Mouse (Mus musculus) C2C12 (cell line): Measurements from ENCODE around the gene Xntrpc. TPM values are rescaled to one million over a fixed set of nuclear protein-coding genes. Genes with fewer than 3 reads are reported as not detected.

Experiments
- H3K27me3 ChIP-seq: one replicate; pipeline ENCODE4 v1.6.1; 2011; ENCODE audit not compliant: control insufficient read depth, insufficient read depth, insufficient read length
- H3K36me3 ChIP-seq: one replicate; pipeline ENCODE4 v1.6.1; 2011; ENCODE audit not compliant: control insufficient read depth, insufficient read depth
- H3K4me3 ChIP-seq: one replicate; pipeline ENCODE4 v1.5.1; 2011; ENCODE audit warnings: mild to moderate bottlenecking, control low read depth; ENCODE audit not compliant: poor library complexity, insufficient read depth, severe bottlenecking
- H3K79me2 ChIP-seq: one replicate; pipeline ENCODE4 v1.6.1; 2011; ENCODE audit not compliant: control insufficient read depth, insufficient read depth
- H3K79me3 ChIP-seq: one replicate; pipeline ENCODE4 v1.6.1; 2011; ENCODE audit warnings: low read depth, control low read depth
- H3ac ChIP-seq: one replicate; pipeline ENCODE3; 2011; ENCODE audit warnings: low read depth; ENCODE audit not compliant: control insufficient read depth, insufficient read length
- CEBPB ChIP-seq: IDR thresholded peaks from one replicate; pipeline ENCODE4 v1.6.1; 2011; ENCODE audit warnings: low read depth, mild to moderate bottlenecking, control low read depth, moderate library complexity
- CTCF ChIP-seq: IDR thresholded peaks from one replicate; pipeline ENCODE4 v1.5.1; 2011; ENCODE audit not compliant: control insufficient read depth, insufficient read depth, insufficient read length
- FOSL1 ChIP-seq: IDR thresholded peaks from one replicate; pipeline ENCODE4 v1.8.0; 2011; ENCODE audit warnings: mild to moderate bottlenecking, low read length; ENCODE audit not compliant: poor library complexity, insufficient read depth, severe bottlenecking
- MAX ChIP-seq: IDR thresholded peaks from one replicate; pipeline ENCODE4 v1.6.1; 2011; ENCODE audit warnings: mild to moderate bottlenecking, control low read depth
- MYOD1 ChIP-seq: IDR thresholded peaks from one replicate; pipeline ENCODE4 v1.6.1; 2011; ENCODE audit warnings: low read depth; ENCODE audit not compliant: control insufficient read depth, insufficient read length
- MYOG ChIP-seq: IDR thresholded peaks from one replicate; pipeline ENCODE4 v1.6.1; 2011; ENCODE audit not compliant: control insufficient read depth, insufficient read length; ENCODE audit errors: extremely low read depth
- USF1 ChIP-seq: IDR thresholded peaks from one replicate; pipeline ENCODE4 v1.6.1; 2011; ENCODE audit warnings: low read depth, mild to moderate bottlenecking, control low read depth, moderate library complexity
- polyA plus RNA-seq: library from polyadenylated mRNA; unstranded; fragments of >200 nt; fragmentation: generic; extraction: Trizol; gene quantifications from one replicate; pipeline ENCODE4 v1.2.1, GENCODE M21; 2012; ENCODE audit warnings: missing spikeins

Xntrpc gene
- polyA plus RNA-seq, 1 experiment = 0.16 TPM

- Histone ChIP-seq H3ac (no peak overlapping the region), H3K27me3 (no peaks in the 10 kb centered on the region), H3K4me3 (no peak overlapping the region), H3K36me3 (no peaks in the 10 kb centered on the region), H3K79me2 (no peaks in the 10 kb centered on the region), H3K79me3 (no peaks in the 10 kb centered on the region)
- no peak for TF ChIP-seq FOSL1
- TF ChIP-seq MYOD1 = no peak
- TF ChIP-seq CTCF = no peak
- TF ChIP-seq CEBPB = no peak
- no peak for TF ChIP-seq USF1
- no peak for TF ChIP-seq MAX
- TF ChIP-seq MYOG = no peak
These were observed 34.5 kb downstream of the Xntrpc start for GRCm38 (mm10) chr7:102099760-102100661.

- Histone ChIP-seq H3K27me3 (no peaks in the 10 kb centered on the region), H3K79me3 (no peaks in the 10 kb centered on the region), H3ac (no peak overlapping the region), H3K79me2 (no peaks in the 10 kb centered on the region), H3K4me3 (no peak overlapping the region), H3K36me3 (no peaks in the 10 kb centered on the region)
- no peak for TF ChIP-seq MYOG
- no peak for TF ChIP-seq CTCF
- TF ChIP-seq MAX = no peak
- no peak for TF ChIP-seq FOSL1
- TF ChIP-seq MYOD1 = no peak
These were observed 35.4 kb downstream of the Xntrpc start for GRCm38 (mm10) chr7:102100868-102101267.

GRCm38 (mm10) chr7:102101487-102101886, 36.0 kb downstream of the Xntrpc start, which contains the start of gene Art1:
Gene Art1, plus strand, starts transcription at chr7:102101743.
- H3K36me3 ChIP-seq = no peaks in the 10 kb centered on the region
- H3ac ChIP-seq = no peak within 1 kb of the TSS
- H3K79me3 ChIP-seq = no peaks in the 10 kb centered on the region
- H3K79me2 ChIP-seq = no peaks in the 10 kb centered on the region
- no peak within 1 kb of the TSS for H3K4me3 ChIP-seq
- TF ChIP-seq CTCF = no peak
- TF ChIP-seq FOSL1 = no peak
- TF ChIP-seq USF1 = no peak
- H3K27me3 ChIP-seq = peaks cover 3% of the 10 kb centered on the region

- H3K4me3 ChIP-seq = no peak overlapping the region
- H3K27me3 ChIP-seq = peaks cover 10% of the 10 kb centered on the region
- TF ChIP-seq MYOD1 (no peak), CEBPB (no peak), CTCF (no peak), FOSL1 (no peak), MAX (no peak), USF1 (no peak), MYOG (no peak)
- no peaks in the 10 kb centered on the region for H3K36me3 ChIP-seq
- H3K79me2 ChIP-seq = no peaks in the 10 kb centered on the region
- H3K79me3 ChIP-seq = no peaks in the 10 kb centered on the region
- H3ac ChIP-seq = no peak overlapping the region
These were observed 36.7 kb downstream of the Xntrpc start for GRCm38 (mm10) chr7:102102241-102102640.

- TF ChIP-seq MAX (no peak), FOSL1 (no peak), CTCF (no peak), MYOD1 (no peak), USF1 (no peak), CEBPB (no peak), MYOG (no peak)
- no peaks in the 10 kb centered on the region for H3K79me2 ChIP-seq
- H3K27me3 ChIP-seq = peaks cover 10% of the 10 kb centered on the region
- H3ac ChIP-seq = no peak overlapping the region
- no peaks in the 10 kb centered on the region for H3K79me3 ChIP-seq
- no peak overlapping the region for H3K4me3 ChIP-seq
- H3K36me3 ChIP-seq = no peaks in the 10 kb centered on the region
These were observed 37.2 kb downstream of the Xntrpc start for GRCm38 (mm10) chr7:102102696-102103095.

- Histone ChIP-seq H3K79me3 (no peaks in the 10 kb centered on the region), H3K27me3 (peaks cover 10% of the 10 kb centered on the region), H3K4me3 (no peak overlapping the region), H3ac (no peak overlapping the region), H3K36me3 (no peaks in the 10 kb centered on the region), H3K79me2 (no peaks in the 10 kb centered on the region)
- no peak for TF ChIP-seq MYOG
- TF ChIP-seq FOSL1 = no peak
- no peak for TF ChIP-seq USF1
These were observed 38.0 kb downstream of the Xntrpc start for GRCm38 (mm10) chr7:102103555-102103954.
